16 mouse cellular contexts compared by ENCODE assay signal in genomic region chr1:156916361-156916760, GRCm38 (mm10). TPM values are rescaled to one million over a fixed set of nuclear protein-coding genes. Genes with fewer than 3 reads are reported as not detected.
DNase-seq lines count a peak whose midpoint lies in the region; ATAC-seq and TF ChIP-seq lines count a peak whose summit lies in the region.
"Had no signal": no experiment of that assay in that cellular context is flagged by ENCODE, and none has a peak within 500 bp of the region (broad histone marks: within the 10 kb centered on the region; RNA-seq: fewer than 3 reads in every experiment).

No protein-coding gene starts in this region.

- peak overlapping the region; percentile 9; the same call in 1 of the 2 replicates for H3K27ac ChIP-seq in intestine, embryonic 14.5 days (ENCODE audit: low read depth)
- H3K27ac ChIP-seq in intestine, embryonic 15.5 days = no peak overlapping the region
- no peak overlapping the region for H3K27ac ChIP-seq in kidney, embryonic 14.5 days (ENCODE audit: low read depth, low read length)
- no peak overlapping the region for H3K27ac ChIP-seq in heart, adult 2 months
- H3K27ac ChIP-seq: embryonic facial prominence, embryonic 10.5 days; forebrain, embryonic 13.5 days; hindbrain, embryonic 10.5 days; hindbrain, embryonic 14.5 days had no signal

- no peak for ATAC-seq in intestine, embryonic 14.5 days (replicated peaks; ENCODE audit: low FRiP score, low TSS enrichment, low read depth)
- no peak for ATAC-seq in intestine, embryonic 15.5 days
- ATAC-seq in kidney, embryonic 14.5 days (ENCODE audit: low FRiP score, low TSS enrichment) = no peak
- ATAC-seq: forebrain, postnatal 0 days had no signal

- WGBS in intestine, embryonic 14.5 days = 52% methylated on average over 3 of the region's 3 CpGs
- WGBS in intestine, embryonic 15.5 days = 57% methylated on average over 3 of the region's 3 CpGs
- 90% methylated on average over 3 of the region's 3 CpGs for WGBS in kidney, embryonic 14.5 days
- WGBS in heart, adult 2 months = 84% methylated on average over 3 of the region's 3 CpGs

- H3K9ac ChIP-seq in intestine, embryonic 14.5 days (ENCODE audit: low read length) = no peak overlapping the region
- no peak overlapping the region for H3K9ac ChIP-seq in intestine, embryonic 15.5 days
- H3K9ac ChIP-seq in kidney, embryonic 14.5 days (ENCODE audit: low read depth, low read length) = no peak overlapping the region
- no peak overlapping the region for H3K9ac ChIP-seq in heart, adult 2 months (ENCODE audit: low read depth, low read length)
- H3K9ac ChIP-seq: forebrain, embryonic 13.5 days; forebrain, postnatal 0 days; heart, embryonic 12.5 days; hindbrain, embryonic 14.5 days had no signal

- no peak overlapping the region for H3K4me2 ChIP-seq in intestine, embryonic 14.5 days (ENCODE audit: low read length)
- no peak overlapping the region for H3K4me2 ChIP-seq in intestine, embryonic 15.5 days (replicated peaks)
- no peak overlapping the region for H3K4me2 ChIP-seq in kidney, embryonic 14.5 days (replicated peaks; ENCODE audit: low read depth, low read length)
- H3K4me2 ChIP-seq: forebrain, embryonic 13.5 days; heart, embryonic 12.5 days; hindbrain, embryonic 14.5 days had no signal

- intact Hi-C loops in heart, adult 2 months (cut with DNase I) = loop anchor here (5.0 to 10.0 kb wide), 3 partner anchors 366 to 621 kb away; no protein-coding TSS in a partner anchor

- no peak for TF ChIP-seq CTCF in heart, adult 2 months (IDR thresholded peaks at IDR 0.05)

- H3K4me3 ChIP-seq in intestine, embryonic 14.5 days (ENCODE audit: low read depth, low read length) = no peak overlapping the region
- H3K4me3 ChIP-seq in intestine, embryonic 15.5 days (replicated peaks) = no peak overlapping the region
- no peak overlapping the region for H3K4me3 ChIP-seq in kidney, embryonic 14.5 days (ENCODE audit: low read length)
- no peak overlapping the region for H3K4me3 ChIP-seq in heart, adult 2 months
- H3K4me3 ChIP-seq: embryonic facial prominence, embryonic 10.5 days; forebrain, embryonic 13.5 days; heart, embryonic 12.5 days; hindbrain, embryonic 10.5 days had no signal

- no peaks in the 10 kb centered on the region for H3K79me2 ChIP-seq in heart, adult 2 months (replicated peaks; ENCODE audit: control insufficient read depth, insufficient read depth, low read length)

- no peak for TF ChIP-seq EP300 in heart, adult 2 months (IDR thresholded peaks at IDR 0.05; ENCODE audit: insufficient read depth, low read depth, low read length)

- TF ChIP-seq POLR2A in heart, adult 2 months (IDR thresholded peaks at IDR 0.05; ENCODE audit: insufficient read depth, low read depth, low read length) = no peak

- H3K9me3 ChIP-seq in intestine, embryonic 14.5 days (ENCODE audit: control insufficient read depth, low read length) = no peaks in the 10 kb centered on the region
- no peaks in the 10 kb centered on the region for H3K9me3 ChIP-seq in intestine, embryonic 15.5 days
- H3K9me3 ChIP-seq in kidney, embryonic 14.5 days (ENCODE audit: control insufficient read depth, low read length) = no peaks in the 10 kb centered on the region
- H3K9me3 ChIP-seq: embryonic facial prominence, embryonic 10.5 days; forebrain, embryonic 13.5 days; heart, embryonic 12.5 days; hindbrain, embryonic 10.5 days had no signal

- no peaks in the 10 kb centered on the region for H3K27me3 ChIP-seq in intestine, embryonic 14.5 days (replicated peaks; ENCODE audit: control insufficient read depth, insufficient read depth, low read length)
- H3K27me3 ChIP-seq in intestine, embryonic 15.5 days (replicated peaks) = no peaks in the 10 kb centered on the region
- H3K27me3 ChIP-seq in kidney, embryonic 14.5 days (ENCODE audit: control insufficient read depth, insufficient read depth, low read length) = no peaks in the 10 kb centered on the region
- H3K27me3 ChIP-seq in heart, adult 2 months (ENCODE audit: control insufficient read depth, insufficient read depth, low read length) = no peaks in the 10 kb centered on the region
- H3K27me3 ChIP-seq: forebrain, embryonic 13.5 days; heart, embryonic 12.5 days had no signal

- H3K36me3 ChIP-seq in intestine, embryonic 14.5 days (ENCODE audit: control insufficient read depth, insufficient read depth, low read length) = no peaks in the 10 kb centered on the region
- H3K36me3 ChIP-seq in intestine, embryonic 15.5 days = no peaks in the 10 kb centered on the region
- H3K36me3 ChIP-seq in kidney, embryonic 14.5 days (ENCODE audit: control insufficient read depth, insufficient read depth, low read length) = no peaks in the 10 kb centered on the region
- H3K36me3 ChIP-seq in heart, adult 2 months (ENCODE audit: control insufficient read depth, insufficient read depth, low read length) = no peaks in the 10 kb centered on the region
- H3K36me3 ChIP-seq: embryonic facial prominence, embryonic 10.5 days; heart, embryonic 12.5 days; hindbrain, embryonic 10.5 days had no signal

- peaks cover 17% of the 10 kb centered on the region; the same call in 1 of the 2 replicates for H3K4me1 ChIP-seq in intestine, embryonic 14.5 days (replicated peaks; ENCODE audit: control insufficient read depth, insufficient read depth, low read length)
- H3K4me1 ChIP-seq in intestine, embryonic 15.5 days (replicated peaks) = no peaks in the 10 kb centered on the region
- peaks cover 5% of the 10 kb centered on the region; the same call in 1 of the 2 replicates for H3K4me1 ChIP-seq in kidney, embryonic 14.5 days (ENCODE audit: control insufficient read depth, insufficient read depth, low read length)
- H3K4me1 ChIP-seq in heart, adult 2 months (ENCODE audit: control insufficient read depth, insufficient read depth, low read length) = no peaks in the 10 kb centered on the region

- DNase-seq in intestine, embryonic 14.5 days (ENCODE audit: low spot score) = no peak
- DNase-seq in kidney, adult 9 months = peak; percentile 21
- DNase-seq in kidney, postnatal 10 days = peak; percentile 22
- DNase-seq in kidney, postnatal 36 days = peak; percentile 35 to 53
- DNase-seq in heart, adult 2 months = no peak
- DNase-seq: adrenal gland, adult 8-10 months; adrenal gland, postnatal 36 days; forebrain, postnatal 0 days; gastrocnemius, postnatal 14 days had no signal

RNA-seq across cellular contexts. Expression of gene Ralgps2, which starts 23.1 kb away (rescaled TPM):
- 36.4 and 40.0 TPM in 2 replicates for polyA plus RNA-seq in intestine, embryonic 14.5 days (2014; fragmentation: Nextera tagmentation; extraction: Ambion mirVana)
- 36.5 and 41.3 TPM in 2 replicates for polyA plus RNA-seq in intestine, embryonic 15.5 days (2015; fragmentation: Nextera tagmentation; extraction: Ambion mirVana)
- polyA plus RNA-seq in kidney, embryonic 14.5 days (2014; fragmentation: Nextera tagmentation; extraction: Ambion mirVana) = 62.3 and 80.8 TPM in 2 replicates
- 1 to 10 TPM; 8.1 TPM for total RNA-seq in heart, adult 2 months (2021)
- polyA plus RNA-seq in heart, adult 2 months (2012; rRNA removed) = 3.5 and 4.9 TPM in 2 replicates

Comparison
In these comparisons a context has a peak if more than half of its experiments do, and no peak if none do; other contexts are left out.
1. DNase-seq: peak in kidney, adult 9 months (single experiment), kidney, postnatal 10 days (single experiment) and kidney, postnatal 36 days (2 of 2); none in intestine, embryonic 14.5 days (single experiment) and heart, adult 2 months (0 of 2).